Mouse (Mus musculus) erythroblast, embryonic 14.5 days (primary cell): ENCODE measurements around the gene Ece1.

ENCODE experiments used
- GATA1 ChIP-seq: IDR thresholded peaks from 2 replicates; pipeline ENCODE4 v1.6.1; 2012; ENCODE audit warnings: low read length, inconsistent platforms, mixed read lengths
- TAL1 ChIP-seq: IDR thresholded peaks from 3 replicates; pipeline ENCODE4 v1.6.1; 2012; ENCODE audit warnings: low read length, inconsistent platforms, mixed read lengths

- no peak for TF ChIP-seq GATA1
- TF ChIP-seq TAL1, result no peak
These were observed 100.8 kb downstream of the Ece1 start for GRCm38 (mm10) chr4:137962643-137963350.
